Mouse (Mus musculus): ENCODE results near the gene 4930516K23Rik.

The 4930516K23Rik gene

GRCm38 (mm10) chr7:104061345-104061744, at the start of gene 4930516K23Rik:
Gene 4930516K23Rik (minus strand): TSS chr7:104061445.
- no peak for DNase-seq (ENCODE audit: low read depth, low spot score)

GRCm38 (mm10) chr7:104104757-104104972, 43.4 kb upstream of the 4930516K23Rik start, which contains the start of gene Olfr646:
Gene Olfr646 (plus strand): TSS chr7:104104873.
- DNase-seq (ENCODE audit: low read depth, low spot score): no peak

GRCm38 (mm10) chr7:104103913-104104756, 42.9 kb upstream of the 4930516K23Rik start:
- DNase-seq (ENCODE audit: low read depth, low spot score): no peak

- no peak for DNase-seq (ENCODE audit: low read depth, low spot score)
These were observed 24.1 kb upstream of the 4930516K23Rik start, which contains the start of gene Olfr645 for GRCm38 (mm10) chr7:104085365-104085764. Gene Olfr645 (minus strand): TSS chr7:104085465.

- DNase-seq (ENCODE audit: low read depth, low spot score): no peak
These were observed 10.5 kb upstream of the 4930516K23Rik start, which contains the start of gene Olfr644 for GRCm38 (mm10) chr7:104071769-104072168. Gene Olfr644 (minus strand): TSS chr7:104071869.

- DNase-seq (ENCODE audit: low read depth, low spot score): no peak
These were observed 2.0 kb downstream of the 4930516K23Rik start for GRCm38 (mm10) chr7:104059215-104059614.

GRCm38 (mm10) chr7:104052566-104052965, 8.7 kb downstream of the 4930516K23Rik start, which contains the start of gene Olfr642:
Gene Olfr642 (minus strand): TSS chr7:104052666.
- no peak for DNase-seq (ENCODE audit: low read depth, low spot score)

- no peak for DNase-seq (ENCODE audit: low read depth, low spot score)
These were observed 10.5 kb downstream of the 4930516K23Rik start for GRCm38 (mm10) chr7:104050745-104051144.

GRCm38 (mm10) chr7:104035145-104035544, 26.1 kb downstream of the 4930516K23Rik start, which contains the start of gene Olfr641:
Gene Olfr641 (plus strand): TSS chr7:104035445.
- no peak for DNase-seq (ENCODE audit: low read depth, low spot score)

- DNase-seq (ENCODE audit: low read depth, low spot score): no peak
These were observed 34.3 kb downstream of the 4930516K23Rik start for GRCm38 (mm10) chr7:104026978-104027377.

GRCm38 (mm10) chr7:104025473-104025872, 35.8 kb downstream of the 4930516K23Rik start, which contains the start of gene Olfr640:
Gene Olfr640 (minus strand): TSS chr7:104025573.
- no peak for DNase-seq (ENCODE audit: low read depth, low spot score)

- DNase-seq (ENCODE audit: low read depth, low spot score): no peak
These were observed 39.6 kb downstream of the 4930516K23Rik start for GRCm38 (mm10) chr7:104021651-104022050.

GRCm38 (mm10) chr7:104018953-104019352, 42.3 kb downstream of the 4930516K23Rik start:
- DNase-seq (ENCODE audit: low read depth, low spot score): no peak

GRCm38 (mm10) chr7:104017203-104017602, 44.0 kb downstream of the 4930516K23Rik start, which contains the start of gene Olfr639:
Gene Olfr639 (minus strand): TSS chr7:104017303.
- no peak for DNase-seq (ENCODE audit: low read depth, low spot score)

Measured in R1 (cell line).